Mouse (Mus musculus) C2C12 (cell line): ENCODE measurements around the gene Ugt1a10.

Experiments used
- CEBPB ChIP-seq: IDR thresholded peaks from one replicate; pipeline ENCODE4 v1.6.1; 2011; ENCODE audit warnings: low read depth, mild to moderate bottlenecking, control low read depth, moderate library complexity
- CTCF ChIP-seq: IDR thresholded peaks from one replicate; pipeline ENCODE4 v1.5.1; 2011; ENCODE audit not compliant: control insufficient read depth, insufficient read depth, insufficient read length
- FOSL1 ChIP-seq: IDR thresholded peaks from one replicate; pipeline ENCODE4 v1.8.0; 2011; ENCODE audit warnings: mild to moderate bottlenecking, low read length; ENCODE audit not compliant: poor library complexity, insufficient read depth, severe bottlenecking
- MYOD1 ChIP-seq: IDR thresholded peaks from one replicate; pipeline ENCODE4 v1.6.1; 2011; ENCODE audit warnings: low read depth; ENCODE audit not compliant: control insufficient read depth, insufficient read length
- MYOG ChIP-seq: IDR thresholded peaks from one replicate; pipeline ENCODE4 v1.6.1; 2011; ENCODE audit not compliant: control insufficient read depth, insufficient read length; ENCODE audit errors: extremely low read depth

DNA sequence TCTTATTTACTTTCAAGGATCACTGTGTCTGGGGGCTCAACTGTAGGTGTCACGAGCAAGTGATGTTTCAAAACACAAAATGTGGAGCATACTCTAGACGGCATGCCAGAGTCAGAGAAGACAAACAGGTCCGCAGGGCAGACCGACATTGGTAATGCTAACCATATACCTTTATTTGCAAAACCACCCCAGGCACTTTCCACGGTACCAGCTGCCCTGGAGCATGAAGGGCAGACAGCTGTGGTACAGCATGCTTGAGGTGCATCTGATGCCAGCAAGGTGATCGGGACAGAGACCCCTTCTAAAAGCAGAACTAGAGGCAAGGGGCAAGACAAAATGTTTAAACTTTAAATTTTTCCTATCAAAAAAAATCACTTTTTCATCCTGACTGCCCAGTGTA, 207.8 kb downstream of the Ugt1a10 start:
- no peak for TF ChIP-seq CTCF
- TF ChIP-seq MYOD1 = no peak
- TF ChIP-seq FOSL1 = no peak
- no peak for TF ChIP-seq MYOG
- no peak for TF ChIP-seq CEBPB
